Mouse (Mus musculus) intestine, postnatal 0 days (tissue): ENCODE measurements around the gene Lrp4. TPM values are rescaled to one million over a fixed set of nuclear protein-coding genes. Genes with fewer than 3 reads are reported as not detected.

Experiments used
- ATAC-seq: fragments of 200-750 bp; cut with Nextera tagmentation; 2 replicates; pipeline ENCODE4 v1.8.0; 2017; ENCODE audit warnings: mild to moderate bottlenecking, moderate TSS enrichment, moderate library complexity
- H3K27ac ChIP-seq: fragments of 300-500 bp; sonication (generic); 2 replicates; pipeline ENCODE4 v1.5.1; 2014; ENCODE audit warnings: mild to moderate bottlenecking, low read depth, low read length, moderate library complexity
- H3K27me3 ChIP-seq: fragments of 300-500 bp; sonication (generic); replicated peaks from 2 replicates; pipeline ENCODE4 v1.6.1; 2014; ENCODE audit warnings: low read length, mixed read lengths; ENCODE audit not compliant: control insufficient read depth, insufficient read depth
- H3K36me3 ChIP-seq: fragments of 300-500 bp; sonication (generic); 2 replicates; pipeline ENCODE4 v1.6.1; 2014; ENCODE audit warnings: mild to moderate bottlenecking, moderate library complexity; ENCODE audit not compliant: control insufficient read depth, insufficient read depth
- H3K4me1 ChIP-seq: fragments of 300-500 bp; sonication (generic); replicated peaks from 2 replicates; pipeline ENCODE4 v1.6.1; 2014; ENCODE audit warnings: antibody characterized with exemption, low read length, mixed read lengths; ENCODE audit not compliant: control insufficient read depth, insufficient read depth
- H3K4me2 ChIP-seq: fragments of 300-500 bp; sonication (generic); replicated peaks from 2 replicates; pipeline ENCODE4 v1.6.1; 2014; ENCODE audit warnings: low read depth, mild to moderate bottlenecking, moderate library complexity
- H3K4me3 ChIP-seq: fragments of 300-500 bp; sonication (generic); 2 replicates; pipeline ENCODE4 v1.5.1; 2014; ENCODE audit warnings: low read depth, low read length
- H3K9ac ChIP-seq: fragments of 300-500 bp; sonication (generic); 2 replicates; pipeline ENCODE4 v1.6.1; 2014; ENCODE audit warnings: mild to moderate bottlenecking, low read depth, low read length
- H3K9me3 ChIP-seq: fragments of 300-500 bp; sonication (generic); 2 replicates; pipeline ENCODE4 v1.6.1; 2016; ENCODE audit warnings: mixed run types; ENCODE audit not compliant: control insufficient read depth
- CTCF ChIP-seq: sonication (generic); IDR thresholded peaks from 2 replicates; pipeline ENCODE4 v1.5.1; 2016; ENCODE audit warnings: low read depth, mild to moderate bottlenecking, control low read depth, antibody characterized with exemption, moderate library complexity
- WGBS: fragments of 180-500 bp; shearing (Covaris S2); extraction: QIAGEN DNeasy Blood & Tissue Kit; methylation state at CpG from one replicate; pipeline ENCODE4 v1.1.7; 2014; 5-methylcytosine and 5-hydroxymethylcytosine counted together
- polyA plus RNA-seq: library from polyadenylated mRNA; unstranded; fragments of >200 nt; fragmentation: Nextera tagmentation; extraction: Ambion mirVana; gene quantifications from 2 replicates; pipeline ENCODE4 v1.2.1, GENCODE M21; 2015

Gene Lrp4
- polyA plus RNA-seq, 1 experiment from 2014 or later: 4.9 TPM

- no peaks in the 10 kb centered on the region; the same call in 1 of the 2 replicates for H3K4me1 ChIP-seq
- no peak for ATAC-seq
- no peak overlapping the region for H3K27ac ChIP-seq
- H3K36me3 ChIP-seq: peaks cover 36% of the 10 kb centered on the region
- no peak overlapping the region for H3K4me2 ChIP-seq
- 66% methylated on average over 7 of the region's 7 CpGs for WGBS
- TF ChIP-seq CTCF: no peak
- H3K9ac ChIP-seq: no peak overlapping the region
- no peaks in the 10 kb centered on the region for H3K27me3 ChIP-seq
- H3K9me3 ChIP-seq: no peaks in the 10 kb centered on the region
- no peak overlapping the region for H3K4me3 ChIP-seq
Measured at GRCm38 (mm10) chr2:91470055-91470647, 12.8 kb downstream of the Lrp4 start.

- Histone ChIP-seq H3K27me3 (no peaks in the 10 kb centered on the region), H3K4me3 (peak overlapping the region; percentile 6; the same call in 1 of the 2 replicates), H3K36me3 (peaks cover 76% of the 10 kb centered on the region), H3K27ac (peak overlapping the region; percentile 57; the same call in 1 of the 2 replicates), H3K9me3 (no peaks in the 10 kb centered on the region), H3K9ac (no peak overlapping the region), H3K4me2 (peak overlapping the region; percentile 42), H3K4me1 (no peaks in the 10 kb centered on the region; the same call in 1 of the 2 replicates)
- peak; percentile 96 for ATAC-seq
- TF ChIP-seq CTCF: no peak
- 36% methylated on average over 12 of the region's 12 CpGs for WGBS
Measured at GRCm38 (mm10) chr2:91474358-91474757, 17.0 kb downstream of the Lrp4 start.

GRCm38 (mm10) chr2:91475791-91476190 is 18.5 kb downstream of the Lrp4 start:
- Histone ChIP-seq H3K27ac (no peak overlapping the region), H3K4me3 (no peak overlapping the region), H3K27me3 (no peaks in the 10 kb centered on the region), H3K4me2 (no peak overlapping the region), H3K9me3 (no peaks in the 10 kb centered on the region), H3K36me3 (peaks cover 87% of the 10 kb centered on the region), H3K9ac (no peak overlapping the region), H3K4me1 (no peaks in the 10 kb centered on the region; the same call in 1 of the 2 replicates)
- TF ChIP-seq CTCF: no peak
- no peak for ATAC-seq
- 63% methylated on average over 7 of the region's 7 CpGs for WGBS

- no peak for TF ChIP-seq CTCF
- no peak overlapping the region for H3K27ac ChIP-seq
- no peaks in the 10 kb centered on the region for H3K27me3 ChIP-seq
- H3K9ac ChIP-seq: no peak overlapping the region
- H3K4me2 ChIP-seq: no peak overlapping the region
- H3K36me3 ChIP-seq: peaks cover 84% of the 10 kb centered on the region
- H3K4me3 ChIP-seq: no peak overlapping the region
- no peaks in the 10 kb centered on the region for H3K9me3 ChIP-seq
- H3K4me1 ChIP-seq: no peaks in the 10 kb centered on the region; the same call in 1 of the 2 replicates
- 51% methylated on average over 17 of the region's 17 CpGs for WGBS
- no peak for ATAC-seq
Measured at GRCm38 (mm10) chr2:91476251-91476661, 18.9 kb downstream of the Lrp4 start.

GRCm38 (mm10) chr2:91476841-91477240 is 19.5 kb downstream of the Lrp4 start:
- Histone ChIP-seq H3K27ac (0 out of 2 replicates have a peak overlapping the region, but pooled peaks have one; percentile 28), H3K4me2 (no peak overlapping the region), H3K4me3 (no peak overlapping the region), H3K9ac (no peak overlapping the region), H3K4me1 (no peaks in the 10 kb centered on the region; the same call in 1 of the 2 replicates), H3K27me3 (no peaks in the 10 kb centered on the region), H3K9me3 (no peaks in the 10 kb centered on the region), H3K36me3 (peaks cover 86% of the 10 kb centered on the region)
- TF ChIP-seq CTCF: no peak
- ATAC-seq: no peak
- 79% methylated on average over 7 of the region's 7 CpGs for WGBS

GRCm38 (mm10) chr2:91480399-91480801 is 23.1 kb downstream of the Lrp4 start:
- Histone ChIP-seq H3K27ac (no peak overlapping the region), H3K4me3 (no peak overlapping the region), H3K9me3 (no peaks in the 10 kb centered on the region), H3K4me2 (no peak overlapping the region), H3K36me3 (peaks cover 77% of the 10 kb centered on the region), H3K9ac (no peak overlapping the region), H3K27me3 (no peaks in the 10 kb centered on the region), H3K4me1 (no peaks in the 10 kb centered on the region)
- no peak for TF ChIP-seq CTCF
- WGBS: 97% methylated on average over 9 of the region's 9 CpGs
- no peak for ATAC-seq
